Mouse (Mus musculus): Measurements from ENCODE around the gene Klhl32.

DNA sequence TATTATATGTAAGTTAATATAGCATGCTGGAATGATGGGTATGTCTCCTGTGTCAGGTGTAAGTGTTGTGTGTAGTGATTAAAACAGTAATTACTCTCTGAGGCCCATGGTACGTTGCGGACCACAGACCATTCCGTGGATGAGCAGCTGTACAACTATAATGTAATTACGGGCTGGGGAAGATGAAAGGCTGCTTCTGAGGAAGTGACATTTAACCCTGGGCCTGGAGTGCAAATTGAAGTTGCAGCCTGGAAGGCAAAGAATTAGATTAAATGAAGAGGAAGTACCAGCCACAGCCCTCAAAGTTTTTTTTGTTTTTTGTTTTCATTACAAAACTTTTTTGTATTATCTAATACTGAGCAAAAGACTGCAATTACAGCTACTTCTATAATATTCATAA, 48.2 kb upstream of the Klhl32 start:
- no peak for TF ChIP-seq POLR2A (IDR thresholded peaks at IDR 0.05; ENCODE audit: insufficient read length, low read depth)
- TF ChIP-seq CEBPB (IDR thresholded peaks at IDR 0.05; ENCODE audit: insufficient read depth, poor library complexity, severe bottlenecking) = no peak
- TF ChIP-seq USF1 (IDR thresholded peaks at IDR 0.05; ENCODE audit: low read depth) = no peak
- TF ChIP-seq TCF3 (IDR thresholded peaks at IDR 0.05; ENCODE audit: insufficient read length, low read depth) = no peak
- no peak for TF ChIP-seq MAX (IDR thresholded peaks at IDR 0.05; ENCODE audit: low read depth)
- TF ChIP-seq POLR2AphosphoS2 (IDR thresholded peaks at IDR 0.05; ENCODE audit: insufficient read length, low read depth) = no peak
- no peak for TF ChIP-seq REST (IDR thresholded peaks at IDR 0.05; ENCODE audit: insufficient read depth, insufficient read length)
- TF ChIP-seq MYOD1 (IDR thresholded peaks at IDR 0.05; ENCODE audit: control insufficient read depth in 1 of 3, insufficient read length in 2 of 3, low read depth in 2 of 3) = no peak
- no peak for TF ChIP-seq MYOG (IDR thresholded peaks at IDR 0.05; ENCODE audit: control insufficient read depth in 1 of 3, insufficient read depth in 1 of 3, insufficient read length in 2 of 3, low read depth in 2 of 3)

All from myocyte (in vitro differentiated cells).